Mouse (Mus musculus): ENCODE data around the gene Bicra. TPM values are rescaled to one million over a fixed set of nuclear protein-coding genes. Genes with fewer than 3 reads are reported as not detected.
A peak's percentile ranks its signal among the peaks of the same experiment; 100 is the strongest.

The Bicra gene
- polyA plus RNA-seq, 2 experiments = 0.83 to 1.8 TPM

- TF ChIP-seq EP300 (IDR thresholded peaks at IDR 0.05; ENCODE audit: low read depth) (no peak), CTCF (IDR thresholded peaks at IDR 0.05; ENCODE audit: low read depth) (no peak)
- Histone ChIP-seq H3K9me3 (ENCODE audit: control insufficient read depth, low read length) (no peaks in the 10 kb centered on the region), H3K36me3 (replicated peaks; ENCODE audit: control insufficient read depth, insufficient read depth, low read depth) (no peaks in the 10 kb centered on the region), H3K27ac (peak overlapping the region; percentile 91), H3K4me2 (ENCODE audit: low read depth) (peak overlapping the region; percentile 90), H3K9ac (replicated peaks) (peak overlapping the region; percentile 60), H3K4me1 (replicated peaks; ENCODE audit: control insufficient read depth in 2 of 2, insufficient read depth in 2 of 2, low read length in 1 of 2) (peaks cover 22 to 23% of the 10 kb centered on the region in 2 experiments), H3K27me3 (ENCODE audit: control insufficient read depth, insufficient read depth, low read length) (no peaks in the 10 kb centered on the region), H3K4me3 (ENCODE audit: insufficient read depth in 1 of 2, low read depth in 2 of 2, low read length in 2 of 2) (peak overlapping the region; percentile 66 to 90)
- no peak for DNase-seq (ENCODE audit: low read depth in 3 of 3, low spot score in 3 of 3)
- whole genome bisulfite sequencing (ENCODE audit: insufficient replicate concordance) = 2% methylated on average over 6 of the region's 6 CpGs
- no peak for ATAC-seq (ENCODE audit: insufficient read depth)
These were observed 5.4 kb upstream of the Bicra start for GRCm38 (mm10) chr7:16053105-16053504.

GRCm38 (mm10) chr7:16052684-16053083, 5.0 kb upstream of the Bicra start:
- Histone ChIP-seq H3K9me3 (ENCODE audit: control insufficient read depth, low read length) (no peaks in the 10 kb centered on the region), H3K27ac (peak overlapping the region; percentile 91), H3K4me2 (ENCODE audit: low read depth) (peak overlapping the region; percentile 90), H3K9ac (replicated peaks) (peak overlapping the region; percentile 70), H3K4me1 (replicated peaks; ENCODE audit: control insufficient read depth in 2 of 2, insufficient read depth in 2 of 2, low read length in 1 of 2) (peaks cover 22 to 23% of the 10 kb centered on the region in 2 experiments), H3K36me3 (replicated peaks; ENCODE audit: control insufficient read depth, insufficient read depth, low read depth) (no peaks in the 10 kb centered on the region), H3K4me3 (ENCODE audit: insufficient read depth in 1 of 2, low read depth in 2 of 2, low read length in 2 of 2) (peak overlapping the region; percentile 66 to 90), H3K27me3 (ENCODE audit: control insufficient read depth, insufficient read depth, low read length) (no peaks in the 10 kb centered on the region)
- ATAC-seq (ENCODE audit: insufficient read depth) (peak; percentile 66), DNase-seq (ENCODE audit: low read depth in 3 of 3, low spot score in 3 of 3) (peak; percentile 94)
- 0% methylated on average over 24 of the region's 24 CpGs for WGBS (ENCODE audit: insufficient replicate concordance)
- TF ChIP-seq EP300 (IDR thresholded peaks at IDR 0.05; ENCODE audit: low read depth) = no peak
- no peak for TF ChIP-seq CTCF (IDR thresholded peaks at IDR 0.05; ENCODE audit: low read depth)

GRCm38 (mm10) chr7:16051883-16052595, 4.3 kb upstream of the Bicra start:
- Histone ChIP-seq H3K9me3 (ENCODE audit: control insufficient read depth, low read length) (no peaks in the 10 kb centered on the region), H3K9ac (replicated peaks) (peak overlapping the region; percentile 70), H3K4me1 (replicated peaks; ENCODE audit: control insufficient read depth in 2 of 2, insufficient read depth in 2 of 2, low read length in 1 of 2) (peaks cover 22 to 23% of the 10 kb centered on the region in 2 experiments), H3K27ac (peak overlapping the region; percentile 65), H3K27me3 (ENCODE audit: control insufficient read depth, insufficient read depth, low read length) (no peaks in the 10 kb centered on the region), H3K4me2 (ENCODE audit: low read depth) (peak overlapping the region; percentile 90), H3K36me3 (replicated peaks; ENCODE audit: control insufficient read depth, insufficient read depth, low read depth) (no peaks in the 10 kb centered on the region), H3K4me3 (ENCODE audit: insufficient read depth in 1 of 2, low read depth in 2 of 2, low read length in 2 of 2) (peak overlapping the region; percentile 66 to 90)
- ATAC-seq (ENCODE audit: insufficient read depth) (peak; percentile 27), DNase-seq (ENCODE audit: low read depth in 3 of 3, low spot score in 3 of 3) (peak; percentile 79 to 84 (median 80))
- WGBS (ENCODE audit: insufficient replicate concordance) = under 1% methylated on average over 19 of the region's 19 CpGs
- TF ChIP-seq EP300 (IDR thresholded peaks at IDR 0.05; ENCODE audit: low read depth) (0 out of 2 replicates have a peak, but pooled peaks have one; percentile 6), CTCF (IDR thresholded peaks at IDR 0.05; ENCODE audit: low read depth) (peak; percentile 97)

- H3K4me2 ChIP-seq (ENCODE audit: low read depth) = peak overlapping the region; percentile 97
- H3K4me3 ChIP-seq (ENCODE audit: insufficient read depth in 1 of 2, low read depth in 2 of 2, low read length in 2 of 2) = peak overlapping the region in 1 of 2 experiments; percentile 91; a peak in 1 of 4 replicates
- no peaks in the 10 kb centered on the region for H3K9me3 ChIP-seq (ENCODE audit: control insufficient read depth, low read length)
- no peaks in the 10 kb centered on the region for H3K27me3 ChIP-seq (ENCODE audit: control insufficient read depth, insufficient read depth, low read length)
- no peaks in the 10 kb centered on the region for H3K36me3 ChIP-seq (replicated peaks; ENCODE audit: control insufficient read depth, insufficient read depth, low read depth)
- no peak overlapping the region for H3K9ac ChIP-seq (replicated peaks)
- no peak overlapping the region; the same call in 1 of the 2 replicates for H3K27ac ChIP-seq
- DNase-seq (ENCODE audit: low read depth in 3 of 3, low spot score in 3 of 3) (no peak), ATAC-seq (ENCODE audit: insufficient read depth) (no peak)
- peaks cover 26 to 30% of the 10 kb centered on the region in 2 experiments for H3K4me1 ChIP-seq (replicated peaks; ENCODE audit: control insufficient read depth in 2 of 2, insufficient read depth in 2 of 2, low read length in 1 of 2)
- 81% methylated on average over 3 of the region's 3 CpGs for WGBS (ENCODE audit: insufficient replicate concordance)
- no peak for TF ChIP-seq EP300 (IDR thresholded peaks at IDR 0.05; ENCODE audit: low read depth)
- TF ChIP-seq CTCF (IDR thresholded peaks at IDR 0.05; ENCODE audit: low read depth) = no peak
These were observed 2.9 kb upstream of the Bicra start for GRCm38 (mm10) chr7:16050600-16050999.

GRCm38 (mm10) chr7:16049576-16049915, 1.8 kb upstream of the Bicra start:
- Histone ChIP-seq H3K36me3 (replicated peaks; ENCODE audit: control insufficient read depth, insufficient read depth, low read depth) (no peaks in the 10 kb centered on the region), H3K27ac (peak overlapping the region; percentile 86), H3K4me3 (ENCODE audit: insufficient read depth in 1 of 2, low read depth in 2 of 2, low read length in 2 of 2) (peak overlapping the region; percentile 73 to 91), H3K4me1 (replicated peaks; ENCODE audit: control insufficient read depth in 2 of 2, insufficient read depth in 2 of 2, low read length in 1 of 2) (peaks cover 29 to 39% of the 10 kb centered on the region in 2 experiments), H3K9ac (replicated peaks) (peak overlapping the region; percentile 96), H3K9me3 (ENCODE audit: control insufficient read depth, low read length) (no peaks in the 10 kb centered on the region), H3K27me3 (ENCODE audit: control insufficient read depth, insufficient read depth, low read length) (no peaks in the 10 kb centered on the region), H3K4me2 (ENCODE audit: low read depth) (peak overlapping the region; percentile 97)
- TF ChIP-seq CTCF (IDR thresholded peaks at IDR 0.05; ENCODE audit: low read depth) = no peak
- no peak for TF ChIP-seq EP300 (IDR thresholded peaks at IDR 0.05; ENCODE audit: low read depth)
- ATAC-seq (ENCODE audit: insufficient read depth) (no peak), DNase-seq (ENCODE audit: low read depth in 3 of 3, low spot score in 3 of 3) (no peak)
- 51% methylated on average over 7 of the region's 7 CpGs for WGBS (ENCODE audit: insufficient replicate concordance)

All from liver, embryonic 14.5 days (tissue).